Mouse (Mus musculus) forebrain, embryonic 12.5 days (tissue): Measurements from ENCODE around the gene Insl3. TPM values are rescaled to one million over a fixed set of nuclear protein-coding genes. Genes with fewer than 3 reads are reported as not detected.
A peak's percentile ranks its signal among the peaks of the same experiment; 100 is the strongest.

Source experiments
- ATAC-seq: fragments of 200-750 bp; cut with Nextera tagmentation; 2 replicates; pipeline ENCODE4 v1.8.0; 2017; ENCODE audit warnings: moderate TSS enrichment; ENCODE audit not compliant: low FRiP score
- H3K27ac ChIP-seq: fragments of 300-500 bp; sonication (generic); 2 replicates; pipeline ENCODE4 v1.5.1; 2016; ENCODE audit warnings: mild to moderate bottlenecking
- H3K27me3 ChIP-seq: fragments of 300-500 bp; sonication (generic); 2 replicates; pipeline ENCODE4 v1.6.1; 2016; ENCODE audit warnings: mild to moderate bottlenecking
- H3K36me3 ChIP-seq: fragments of 300-500 bp; sonication (generic); replicated peaks from 2 replicates; pipeline ENCODE4 v1.6.1; 2016; ENCODE audit warnings: mild to moderate bottlenecking
- H3K4me1 ChIP-seq: fragments of 300-500 bp; sonication (generic); 2 replicates; pipeline ENCODE4 v1.6.1; 2016
- H3K4me2 ChIP-seq: fragments of 300-500 bp; sonication (generic); 2 replicates; pipeline ENCODE4 v1.6.1; 2016; ENCODE audit warnings: mild to moderate bottlenecking, moderate library complexity
- H3K4me3 ChIP-seq: fragments of 300-500 bp; sonication (generic); replicated peaks from 2 replicates; pipeline ENCODE4 v1.5.1; 2016; ENCODE audit warnings: mild to moderate bottlenecking
- H3K9ac ChIP-seq: fragments of 300-500 bp; sonication (generic); 2 replicates; pipeline ENCODE4 v1.6.1; 2016; ENCODE audit warnings: mild to moderate bottlenecking
- H3K9me3 ChIP-seq: fragments of 300-500 bp; sonication (generic); 2 replicates; pipeline ENCODE4 v1.6.1; 2016
- WGBS: fragments of 180-500 bp; shearing (Covaris S2); methylation state at CpG from one replicate; pipeline ENCODE4 v1.1.7; 2016; 5-methylcytosine and 5-hydroxymethylcytosine counted together
- polyA plus RNA-seq: library from polyadenylated mRNA; unstranded; fragments of >200 nt; fragmentation: Nextera tagmentation; extraction: Ambion mirVana; gene quantifications from 2 replicates; pipeline ENCODE4 v1.2.1, GENCODE M21; 2016

Insl3 gene
- polyA plus RNA-seq = not detected in 2 replicates

DNA sequence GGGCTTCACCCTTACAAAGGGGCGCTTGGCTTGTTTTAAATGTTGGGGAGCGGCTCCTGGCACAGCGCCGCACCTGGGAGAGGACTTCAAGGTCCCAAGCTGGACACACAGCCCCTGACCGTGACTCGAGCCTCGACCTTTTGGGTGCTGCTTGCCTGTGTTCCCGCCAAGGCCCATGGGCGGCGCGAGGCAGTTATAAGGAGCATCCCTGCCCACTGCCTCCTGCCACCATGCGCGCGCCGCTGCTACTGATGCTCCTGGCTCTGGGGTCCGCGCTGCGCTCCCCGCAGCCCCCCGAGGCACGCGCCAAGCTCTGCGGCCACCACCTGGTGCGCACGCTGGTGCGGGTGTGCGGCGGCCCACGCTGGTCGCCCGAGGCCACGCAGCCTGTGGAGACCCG lies at the start of gene Insl3:
Gene Insl3 (plus strand): TSS at position 187 of the 400 bp plus-strand sequence.
- no peak for ATAC-seq
- no peak within 1 kb of the TSS for H3K27ac ChIP-seq
- peaks cover 100% of the 10 kb centered on the region for H3K27me3 ChIP-seq
- 3% methylated on average over 33 of the region's 33 CpGs for WGBS
- H3K9me3 ChIP-seq = no peaks in the 10 kb centered on the region
- H3K36me3 ChIP-seq = no peaks in the 10 kb centered on the region
- H3K4me1 ChIP-seq = peaks cover 29% of the 10 kb centered on the region
- no peak within 1 kb of the TSS for H3K9ac ChIP-seq
- no peak within 1 kb of the TSS for H3K4me3 ChIP-seq
- no peak within 1 kb of the TSS for H3K4me2 ChIP-seq

DNA sequence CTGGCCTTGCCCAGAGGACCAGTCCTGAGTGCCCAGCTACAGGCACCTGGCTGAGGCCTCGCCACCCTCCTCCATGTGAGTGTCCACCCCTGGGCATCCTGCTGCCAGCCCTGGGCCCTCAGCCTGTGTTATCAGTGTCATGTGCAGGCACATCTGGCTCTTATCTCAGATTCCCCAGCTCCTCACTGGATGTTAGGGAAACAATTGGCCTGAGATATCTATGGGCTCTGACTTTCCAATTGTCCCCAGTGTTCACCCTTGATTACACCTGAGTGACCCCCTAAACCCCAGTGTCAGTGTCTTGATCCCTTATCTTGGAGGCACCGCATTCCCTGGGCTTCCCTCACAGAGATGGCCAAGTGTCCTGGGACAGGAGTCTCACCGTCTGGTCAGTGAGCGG lies 49.7 kb upstream of the Insl3 start:
- H3K27ac ChIP-seq = no peak overlapping the region
- H3K36me3 ChIP-seq = peaks cover 5% of the 10 kb centered on the region; the same call in 1 of the 2 replicates
- no peak overlapping the region for H3K9ac ChIP-seq
- peaks cover 2% of the 10 kb centered on the region; the same call in 1 of the 2 replicates for H3K4me1 ChIP-seq
- no peaks in the 10 kb centered on the region for H3K9me3 ChIP-seq
- peaks cover 42% of the 10 kb centered on the region for H3K27me3 ChIP-seq
- no peak overlapping the region for H3K4me2 ChIP-seq
- H3K4me3 ChIP-seq = no peak overlapping the region
- WGBS = 95% methylated on average over 4 of the region's 4 CpGs
- no peak for ATAC-seq

GRCm38 (mm10) chr8:71645510-71645909 lies 43.5 kb upstream of the Insl3 start:
- Histone ChIP-seq H3K27ac (no peak overlapping the region), H3K27me3 (0 out of 2 replicates have a peak, but pooled peaks cover 7% of the 10 kb centered on the region), H3K4me3 (no peak overlapping the region), H3K4me2 (no peak overlapping the region), H3K9me3 (no peaks in the 10 kb centered on the region), H3K36me3 (peaks cover 14% of the 10 kb centered on the region; the same call in 1 of the 2 replicates), H3K4me1 (no peaks in the 10 kb centered on the region), H3K9ac (no peak overlapping the region)
- 79% methylated on average over 9 of the region's 9 CpGs for WGBS
- ATAC-seq = no peak

- H3K9me3 ChIP-seq = no peaks in the 10 kb centered on the region
- 1% methylated on average over 24 of the region's 24 CpGs for WGBS
- H3K27me3 ChIP-seq = peaks cover 76% of the 10 kb centered on the region
- ATAC-seq = 0 out of 2 replicates have a peak, but pooled peaks have one; percentile 42
- H3K4me1 ChIP-seq = peaks cover 8% of the 10 kb centered on the region; the same call in 1 of the 2 replicates
- H3K4me3 ChIP-seq = peak overlapping the region; percentile 21
- no peak overlapping the region for H3K27ac ChIP-seq
- peak overlapping the region; percentile 46 for H3K4me2 ChIP-seq
- peaks cover 3% of the 10 kb centered on the region; the same call in 1 of the 2 replicates for H3K36me3 ChIP-seq
- peak overlapping the region; percentile 18 for H3K9ac ChIP-seq
Measured at GRCm38 (mm10) chr8:71654600-71654999, 34.4 kb upstream of the Insl3 start.

DNA sequence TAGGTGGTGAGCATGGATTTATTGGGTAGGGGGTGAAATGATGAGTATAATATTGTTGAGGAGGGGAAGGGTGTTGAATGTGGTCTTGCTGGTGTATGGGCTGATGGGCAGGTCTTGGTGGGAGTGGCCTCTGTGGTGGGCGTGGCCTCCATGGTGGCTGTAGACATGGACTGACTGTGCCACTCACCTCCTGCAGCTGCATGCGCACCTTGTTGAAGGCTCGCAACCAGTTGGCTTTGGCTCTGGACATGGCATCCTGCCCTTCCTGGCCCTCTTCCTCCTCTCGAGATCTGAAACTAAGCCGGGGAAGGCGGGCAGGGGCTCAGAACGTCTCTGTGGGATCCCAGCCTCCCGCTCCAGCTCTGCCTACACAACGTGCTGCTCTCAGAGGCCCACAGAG lies 31.2 kb upstream of the Insl3 start:
- ATAC-seq = no peak
- no peak overlapping the region for H3K4me3 ChIP-seq
- H3K9me3 ChIP-seq = no peaks in the 10 kb centered on the region
- H3K36me3 ChIP-seq = peaks cover 6% of the 10 kb centered on the region; the same call in 1 of the 2 replicates
- H3K27ac ChIP-seq = no peak overlapping the region
- WGBS = 25% methylated on average over 9 of the region's 9 CpGs
- peaks cover 91% of the 10 kb centered on the region for H3K27me3 ChIP-seq
- H3K4me1 ChIP-seq = peaks cover 12% of the 10 kb centered on the region; the same call in 1 of the 2 replicates
- no peak overlapping the region for H3K9ac ChIP-seq
- H3K4me2 ChIP-seq = no peak overlapping the region

DNA sequence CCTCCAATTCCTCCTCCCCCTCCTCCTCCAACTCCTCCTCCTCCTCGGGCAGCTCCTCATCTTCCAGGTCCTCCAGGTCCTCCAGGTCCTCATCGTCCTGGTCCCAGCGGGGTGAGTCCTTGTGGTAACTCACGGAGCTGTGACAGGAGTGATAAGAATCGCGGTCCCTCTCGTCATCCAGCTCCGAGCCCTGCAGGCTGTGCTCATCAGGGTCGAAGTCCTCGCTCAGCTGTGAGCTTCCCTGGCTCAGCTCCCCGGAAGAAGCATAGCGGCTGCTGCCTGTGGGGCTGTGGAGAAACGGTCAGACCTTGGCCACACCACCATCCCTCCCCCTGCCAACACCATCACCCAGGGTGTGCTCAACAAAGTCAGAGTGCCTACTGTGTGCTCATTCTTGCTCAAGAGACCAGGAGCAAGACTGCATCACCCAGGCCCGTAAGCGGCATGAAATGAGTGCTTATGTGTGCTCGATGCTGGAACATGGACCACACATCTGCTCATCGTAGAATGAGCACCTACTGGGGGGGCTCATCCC lies 30.4 kb upstream of the Insl3 start:
- Histone ChIP-seq H3K4me2 (no peak overlapping the region), H3K9ac (no peak overlapping the region), H3K4me3 (no peak overlapping the region), H3K36me3 (peaks cover 11% of the 10 kb centered on the region; the same call in 1 of the 2 replicates), H3K27ac (no peak overlapping the region), H3K4me1 (peaks cover 12% of the 10 kb centered on the region; the same call in 1 of the 2 replicates), H3K27me3 (peaks cover 91% of the 10 kb centered on the region), H3K9me3 (no peaks in the 10 kb centered on the region)
- ATAC-seq = no peak
- WGBS = 36% methylated on average over 17 of the region's 17 CpGs

DNA sequence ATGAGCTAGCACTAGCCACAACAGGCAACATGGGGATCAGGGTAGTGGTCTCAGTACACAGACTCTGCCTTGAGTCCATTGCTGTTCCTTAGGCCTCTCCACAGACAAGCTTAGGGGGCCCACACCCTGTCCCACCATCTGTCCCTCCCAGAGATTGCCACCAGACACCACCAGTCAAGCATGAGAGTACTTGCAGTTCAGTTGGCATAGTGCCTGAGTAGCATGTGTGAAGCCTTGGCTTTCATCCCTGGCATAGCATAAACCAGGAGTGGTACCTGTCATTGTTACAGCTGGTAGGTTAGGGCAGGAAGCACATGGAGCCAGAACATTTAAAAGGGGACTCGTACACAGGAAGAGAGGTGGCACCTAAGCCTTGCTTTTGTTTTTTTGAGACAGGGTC lies 29.3 kb upstream of the Insl3 start:
- H3K4me3 ChIP-seq = no peak overlapping the region
- no peak for ATAC-seq
- H3K4me2 ChIP-seq = no peak overlapping the region
- H3K4me1 ChIP-seq = peaks cover 9% of the 10 kb centered on the region; the same call in 1 of the 2 replicates
- H3K36me3 ChIP-seq = peaks cover 16% of the 10 kb centered on the region; the same call in 1 of the 2 replicates
- WGBS = 54% methylated on average over 1 of the region's 1 CpGs
- peaks cover 85% of the 10 kb centered on the region for H3K27me3 ChIP-seq
- H3K27ac ChIP-seq = no peak overlapping the region
- H3K9me3 ChIP-seq = no peaks in the 10 kb centered on the region
- H3K9ac ChIP-seq = no peak overlapping the region

DNA sequence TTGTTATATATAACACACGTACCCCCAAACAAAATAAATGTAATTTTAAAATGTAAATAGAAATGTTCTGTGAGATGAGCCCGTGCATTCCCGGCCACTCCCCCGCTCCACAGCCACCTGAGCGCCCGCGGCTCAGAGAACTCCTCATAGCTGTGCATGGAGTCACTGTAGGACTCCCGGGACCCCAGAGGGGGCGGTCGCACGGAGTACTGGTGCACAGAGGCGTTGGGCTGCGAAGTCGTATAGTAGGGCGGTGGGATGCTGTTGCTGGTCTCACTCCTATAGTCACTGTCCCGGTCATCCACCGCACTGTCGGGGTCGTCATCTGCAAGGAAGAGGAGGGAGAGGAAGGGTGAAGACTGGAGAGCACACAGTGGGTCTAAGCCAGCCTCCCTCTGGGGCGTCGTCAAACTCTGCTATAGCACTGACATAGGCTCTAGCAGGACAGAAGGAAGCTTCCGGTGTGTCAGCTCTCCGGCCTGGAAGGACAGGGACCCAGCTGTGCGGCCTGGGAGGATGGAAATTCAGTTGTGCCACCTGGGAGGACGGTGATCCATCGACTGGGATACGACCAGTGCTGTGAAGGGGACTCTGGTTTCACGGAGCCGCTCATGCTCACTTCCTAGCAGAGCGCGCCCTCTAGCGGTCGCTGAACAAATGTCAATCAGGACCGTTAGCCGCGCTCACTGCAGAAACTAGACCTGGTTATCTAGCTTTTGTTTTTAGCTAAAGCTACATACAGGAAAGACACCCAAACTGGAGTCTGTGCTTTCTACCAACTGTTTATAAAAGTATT lies 28.5 kb upstream of the Insl3 start:
- peaks cover 77% of the 10 kb centered on the region for H3K27me3 ChIP-seq

DNA sequence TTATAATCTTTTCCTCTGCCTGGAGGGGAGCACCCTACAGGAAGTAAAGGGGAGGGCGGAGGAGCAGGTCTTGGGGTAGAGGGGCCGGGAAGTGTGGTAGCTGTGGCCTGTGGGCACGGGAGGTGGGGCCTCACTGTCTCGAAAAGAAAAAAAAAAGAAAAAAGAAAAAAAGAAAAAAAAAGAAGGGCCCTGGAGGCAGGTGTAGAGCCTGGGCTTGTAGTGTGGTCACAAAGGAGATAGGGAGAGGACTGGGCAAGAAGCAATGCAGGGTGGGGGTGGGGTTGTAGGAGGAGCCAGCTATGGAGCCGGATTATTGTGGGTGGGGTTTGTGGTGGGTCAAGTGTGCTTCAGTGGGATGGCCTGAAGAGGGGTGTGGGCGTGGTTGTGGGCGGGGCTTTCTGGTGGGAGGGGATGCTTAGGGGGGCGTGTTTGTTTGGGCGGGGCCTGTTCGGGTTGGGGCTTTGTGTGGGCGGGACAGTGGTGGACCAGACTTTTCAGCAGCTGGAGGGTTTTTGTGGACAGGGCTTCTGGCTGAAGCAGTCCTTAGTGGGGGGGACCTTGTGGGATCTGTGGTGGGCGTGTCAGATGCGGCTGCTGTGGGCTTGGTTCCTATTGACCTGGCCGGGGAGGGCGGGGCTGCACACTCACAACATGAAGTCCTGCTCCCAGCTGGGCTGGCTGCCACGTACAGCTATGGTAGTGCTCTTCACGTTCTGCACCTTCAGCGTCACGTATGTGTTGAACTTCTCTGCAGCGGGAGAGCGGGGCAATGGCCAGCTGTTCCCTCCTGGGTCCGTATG lies 23.5 kb upstream of the Insl3 start:
- Histone ChIP-seq H3K27me3 (peaks cover 76% of the 10 kb centered on the region), H3K4me1 (peaks cover 49% of the 10 kb centered on the region)

More for the DNA sequence above, 28.5 kb upstream of the Insl3 start:
- Histone ChIP-seq H3K9me3 (no peaks in the 10 kb centered on the region), H3K36me3 (peaks cover 16% of the 10 kb centered on the region; the same call in 1 of the 2 replicates), H3K9ac (no peak overlapping the region), H3K4me3 (no peak overlapping the region), H3K4me2 (0 out of 2 replicates have a peak overlapping the region, but pooled peaks have one; percentile 23), H3K4me1 (peaks cover 12% of the 10 kb centered on the region), H3K27ac (no peak overlapping the region)
- WGBS = 7% methylated on average over 36 of the region's 36 CpGs
- ATAC-seq = peak; percentile 56

GRCm38 (mm10) chr8:71666855-71667254 lies 22.2 kb upstream of the Insl3 start:
- WGBS = 27% methylated on average over 1 of the region's 1 CpGs
- H3K4me2 ChIP-seq = no peak overlapping the region
- ATAC-seq = no peak
- peaks cover 66% of the 10 kb centered on the region for H3K27me3 ChIP-seq
- H3K36me3 ChIP-seq = peaks cover 16% of the 10 kb centered on the region; the same call in 1 of the 2 replicates
- H3K27ac ChIP-seq = peak overlapping the region; percentile 51
- no peaks in the 10 kb centered on the region for H3K9me3 ChIP-seq
- no peak overlapping the region for H3K9ac ChIP-seq
- peaks cover 52% of the 10 kb centered on the region for H3K4me1 ChIP-seq
- H3K4me3 ChIP-seq = no peak overlapping the region

More for the DNA sequence above, 23.5 kb upstream of the Insl3 start:
- H3K9ac ChIP-seq = no peak overlapping the region
- WGBS = 3% methylated on average over 21 of the region's 22 CpGs
- peaks cover 16% of the 10 kb centered on the region; the same call in 1 of the 2 replicates for H3K36me3 ChIP-seq
- peak overlapping the region; percentile 40 for H3K4me2 ChIP-seq
- no peak overlapping the region for H3K27ac ChIP-seq
- ATAC-seq = peak; percentile 66
- peak overlapping the region; percentile 20 for H3K4me3 ChIP-seq
- no peaks in the 10 kb centered on the region for H3K9me3 ChIP-seq

DNA sequence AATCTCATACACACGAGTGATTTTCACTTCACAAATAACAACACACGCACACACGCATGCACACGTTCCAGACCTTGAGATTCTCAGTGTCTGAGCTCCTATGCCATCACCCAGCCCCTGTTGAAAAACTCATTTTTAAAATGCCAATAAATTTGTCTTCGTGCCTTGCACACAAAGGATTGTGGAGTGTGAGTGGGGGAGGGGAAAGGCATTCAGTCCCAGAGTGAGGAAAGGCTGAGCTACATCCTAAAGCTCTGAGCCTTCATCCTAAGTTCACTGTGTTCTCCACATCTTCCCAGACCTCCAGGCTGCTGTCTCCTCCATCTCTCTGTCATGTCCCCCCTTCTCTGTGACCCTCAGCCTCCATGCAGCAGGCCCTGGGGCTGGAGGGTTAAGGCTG lies 21.8 kb upstream of the Insl3 start:
- Histone ChIP-seq H3K4me3 (no peak overlapping the region), H3K9me3 (no peaks in the 10 kb centered on the region), H3K27me3 (peaks cover 62% of the 10 kb centered on the region), H3K27ac (peak overlapping the region; percentile 51), H3K4me1 (peaks cover 56% of the 10 kb centered on the region), H3K36me3 (peaks cover 15% of the 10 kb centered on the region; the same call in 1 of the 2 replicates), H3K9ac (peak overlapping the region; percentile 39; the same call in 1 of the 2 replicates), H3K4me2 (0 out of 2 replicates have a peak overlapping the region, but pooled peaks have one; percentile 30)
- ATAC-seq = no peak
- 51% methylated on average over 5 of the region's 5 CpGs for WGBS
